Mouse (Mus musculus) left cerebral cortex, adult 11 months (tissue): Measurements from ENCODE around the gene Trp53bp1.

Source experiments
- DNase-seq: peaks from one replicate; pipeline ENCODE4 v3.0.0; 2022; ENCODE audit warnings: low spot score

Gene Trp53bp1

GRCm38 (mm10) chr2:121249758-121250157, 21.4 kb downstream of the Trp53bp1 start:
- no peak for DNase-seq

GRCm38 (mm10) chr2:121244099-121244498, 27.1 kb downstream of the Trp53bp1 start:
- DNase-seq = no peak

GRCm38 (mm10) chr2:121239426-121239825, 31.8 kb downstream of the Trp53bp1 start:
- DNase-seq = no peak

GRCm38 (mm10) chr2:121235460-121236072, 35.6 kb downstream of the Trp53bp1 start:
- DNase-seq = no peak

GRCm38 (mm10) chr2:121228135-121228534, 43.1 kb downstream of the Trp53bp1 start:
- no peak for DNase-seq

DNA sequence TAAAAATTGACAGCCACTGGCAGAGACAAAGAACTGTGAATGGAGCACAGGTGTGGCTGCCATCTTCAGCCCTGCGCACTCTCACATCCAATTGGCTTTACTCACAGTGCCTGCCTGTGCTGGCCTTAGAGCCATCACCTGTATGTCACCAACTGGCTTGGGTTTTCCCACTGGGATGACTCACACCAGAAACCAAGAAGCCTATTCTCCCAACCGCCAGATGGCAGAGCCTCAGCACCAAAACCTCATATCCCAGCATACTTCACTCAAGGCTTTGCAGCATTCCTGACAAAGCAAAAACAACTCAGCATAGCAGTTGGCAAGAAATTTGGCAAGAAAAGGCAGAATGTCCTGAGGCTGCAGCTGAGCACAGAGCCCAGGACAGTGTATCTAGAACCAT, 48.2 kb downstream of the Trp53bp1 start:
- peak; percentile 45 for DNase-seq

- DNase-seq = no peak
These were observed 51.2 kb downstream of the Trp53bp1 start for GRCm38 (mm10) chr2:121219994-121220393.

DNA sequence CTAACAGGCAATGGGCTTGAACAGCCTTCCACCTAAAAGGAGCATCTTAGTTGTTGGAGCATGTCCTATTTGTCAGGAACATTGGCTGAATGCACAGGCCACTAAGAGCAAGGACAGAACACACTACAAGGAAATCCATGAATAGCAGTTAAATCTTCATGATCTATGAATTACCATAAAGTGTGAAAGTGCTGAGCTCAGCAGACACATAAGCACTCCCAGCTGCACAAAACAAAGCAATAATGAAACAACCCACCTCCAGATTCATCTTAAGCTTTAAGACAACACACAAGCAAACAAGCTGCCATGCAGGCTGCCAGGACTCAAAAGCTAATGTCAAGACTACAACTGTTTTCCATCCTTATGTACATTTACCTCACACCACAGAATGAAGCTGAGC, 52.0 kb downstream of the Trp53bp1 start:
- no peak for DNase-seq

DNA sequence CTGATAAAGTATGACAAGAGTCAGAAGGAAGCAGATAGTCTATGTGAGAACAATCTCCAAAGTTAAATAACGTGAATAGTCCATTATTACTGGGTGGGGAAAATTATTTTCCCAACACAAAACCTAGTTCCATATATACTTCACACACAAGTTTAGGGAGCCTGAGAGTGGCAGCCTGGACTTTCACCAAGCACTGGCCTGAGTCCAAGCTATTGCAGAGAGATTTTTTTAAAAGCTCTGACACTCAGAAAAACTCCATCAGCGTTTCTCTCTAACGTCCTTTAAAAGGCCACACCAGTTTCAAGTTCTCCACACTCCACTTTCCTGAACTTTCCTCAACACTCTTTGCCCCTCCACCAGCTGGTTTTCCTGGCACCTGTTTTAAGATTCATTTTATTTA, 56.7 kb downstream of the Trp53bp1 start:
- no peak for DNase-seq

- DNase-seq = no peak
These were observed 64.7 kb downstream of the Trp53bp1 start for GRCm38 (mm10) chr2:121206541-121206940.

GRCm38 (mm10) chr2:121204276-121204675, 66.9 kb downstream of the Trp53bp1 start:
- no peak for DNase-seq

DNA sequence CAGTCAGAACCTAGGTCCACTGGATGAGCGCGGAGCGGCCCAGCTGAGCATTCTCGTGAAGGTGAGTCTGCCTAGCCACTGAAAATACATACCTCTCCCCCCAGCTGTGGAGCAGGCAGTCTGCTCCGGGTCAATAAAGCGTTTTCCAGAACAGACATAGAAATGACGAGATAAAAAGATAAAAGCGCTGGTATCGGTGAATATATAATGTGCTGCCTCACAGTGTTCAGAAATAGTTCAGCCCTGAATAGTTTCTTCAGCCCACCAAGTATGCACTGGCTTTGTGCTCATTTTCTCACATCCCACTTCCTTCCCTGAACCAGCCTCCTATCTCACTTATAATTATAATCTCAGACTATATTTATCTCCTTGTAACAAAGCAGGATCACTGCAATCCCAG, 75.7 kb downstream of the Trp53bp1 start:
- DNase-seq = peak; percentile 74

DNA sequence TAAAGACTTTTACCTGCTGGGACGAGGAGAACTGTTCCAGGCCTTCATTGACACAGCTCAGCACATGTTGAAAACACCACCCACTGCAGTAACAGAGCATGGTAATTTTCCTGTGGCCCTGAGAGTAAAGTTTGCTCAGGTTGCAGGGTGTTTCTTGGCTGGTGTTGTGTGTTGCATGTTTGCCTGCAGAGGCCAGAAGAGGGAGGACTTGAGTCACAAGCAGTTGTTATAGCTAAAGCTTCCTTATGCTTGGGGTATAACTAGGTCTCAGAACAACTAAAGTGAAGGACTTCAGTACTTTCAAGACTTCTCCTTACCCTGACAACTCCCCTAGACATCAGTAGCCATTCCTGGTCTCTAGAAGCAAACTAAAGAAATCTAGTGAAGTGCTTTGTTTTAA, 82.7 kb downstream of the Trp53bp1 start:
- DNase-seq = no peak

GRCm38 (mm10) chr2:121184142-121184541, 87.1 kb downstream of the Trp53bp1 start:
- no peak for DNase-seq

DNA sequence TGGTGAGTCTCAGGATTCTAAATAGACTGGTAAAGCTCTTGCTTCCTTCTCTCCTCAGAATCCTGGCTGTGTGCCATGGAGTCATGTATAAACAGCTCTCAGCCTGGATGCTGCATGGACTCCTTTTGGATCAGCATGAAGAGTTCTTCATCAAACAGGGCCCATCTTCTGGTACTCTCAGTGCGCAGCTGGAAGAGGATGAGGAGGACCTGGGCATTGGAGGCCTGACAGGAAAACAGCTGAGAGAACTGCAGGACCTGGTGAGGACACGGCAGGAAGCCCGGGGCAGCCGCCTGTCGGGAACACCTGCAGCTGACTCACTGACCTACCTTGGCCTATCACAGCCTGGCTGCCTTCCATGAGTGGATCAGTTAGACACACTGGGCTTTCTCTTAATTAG, 87.8 kb downstream of the Trp53bp1 start:
- DNase-seq = no peak

GRCm38 (mm10) chr2:121178828-121179479, 92.3 kb downstream of the Trp53bp1 start:
- no peak for DNase-seq

- DNase-seq = peak; percentile 47
These were observed 100.0 kb downstream of the Trp53bp1 start, which contains the start of gene Zscan29 for GRCm38 (mm10) chr2:121170980-121171742. Gene Zscan29, minus strand, starts transcription at chr2:121171125.

GRCm38 (mm10) chr2:121170481-121170971, 100.7 kb downstream of the Trp53bp1 start, which contains the start of gene Tubgcp4:
Gene Tubgcp4, plus strand, starts transcription at chr2:121170654.
- DNase-seq = no peak

- DNase-seq = no peak
These were observed 101.3 kb downstream of the Trp53bp1 start for GRCm38 (mm10) chr2:121169902-121170301.

- DNase-seq = no peak
These were observed 102.0 kb downstream of the Trp53bp1 start for GRCm38 (mm10) chr2:121169173-121169572.

- DNase-seq = no peak
These were observed 118.1 kb downstream of the Trp53bp1 start for GRCm38 (mm10) chr2:121153100-121153499.

DNA sequence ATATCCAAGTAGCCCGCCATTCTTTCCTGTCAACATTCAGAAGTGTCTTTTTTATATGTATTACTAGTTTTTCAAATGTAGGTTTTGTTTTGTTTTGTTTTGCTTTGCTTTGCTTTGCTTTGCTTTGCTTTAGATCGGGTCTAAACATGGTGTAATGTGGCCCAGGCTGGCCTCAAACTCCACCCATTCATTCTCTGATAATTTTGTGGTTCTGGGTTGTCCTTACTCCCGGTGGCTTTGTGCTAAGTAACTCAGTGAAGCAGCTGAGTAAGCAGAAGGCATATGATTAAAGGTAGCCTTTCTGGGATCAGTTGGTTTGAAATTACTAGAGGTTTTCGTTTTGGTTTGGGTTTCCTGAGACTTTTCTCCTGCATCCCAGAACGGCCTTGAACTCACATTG, 121.5 kb downstream of the Trp53bp1 start:
- DNase-seq = no peak
